ENCODE assay signal across 9 mouse cellular contexts in genomic region chr19:12591908-12592307, GRCm38 (mm10). TPM values are rescaled to one million over a fixed set of nuclear protein-coding genes. Genes with fewer than 3 reads are reported as not detected.
A peak's percentile ranks its signal among the peaks of the same experiment; 100 is the strongest.
DNase-seq lines count a peak whose midpoint lies in the region; ATAC-seq and TF ChIP-seq lines count a peak whose summit lies in the region.
"Had no signal": no experiment of that assay in that cellular context is flagged by ENCODE, and none has a peak within 500 bp of the region (broad histone marks: within the 10 kb centered on the region; RNA-seq: fewer than 3 reads in every experiment).

No protein-coding gene starts in this region.

- DNase-seq in adrenal gland, postnatal 10 days = peak; percentile 77
- DNase-seq in embryonic facial prominence, embryonic 10.5 days (ENCODE audit: low spot score) = peak; percentile 60
- DNase-seq in gonadal fat pad, adult 2 months (ENCODE audit: low read depth) = peak; percentile 51
- DNase-seq in kidney, postnatal 14 days = peak; percentile 82
- DNase-seq in liver, embryonic 11.5 days (ENCODE audit: low spot score) = no peak
- peak; percentile 56 for DNase-seq in neural tube, embryonic 11.5 days (ENCODE audit: low spot score)
- DNase-seq in thymus, adult 2 months = peak; percentile 79

- H3K4me3 ChIP-seq in E14TG2a.4 (replicated peaks; ENCODE audit: low read length) = no peak overlapping the region
- no peak overlapping the region for H3K4me3 ChIP-seq in embryonic facial prominence, embryonic 10.5 days
- H3K4me3 ChIP-seq in liver, embryonic 11.5 days (ENCODE audit: low read depth, low read length) = no peak overlapping the region
- no peak overlapping the region for H3K4me3 ChIP-seq in neural tube, embryonic 11.5 days (ENCODE audit: low read depth, low read length)
- H3K4me3 ChIP-seq in thymus, adult 2 months (ENCODE audit: control insufficient read depth, insufficient read depth, low read length) = no peak overlapping the region
- H3K4me3 ChIP-seq: liver, embryonic 15.5 days had no signal

- WGBS in embryonic facial prominence, embryonic 10.5 days = 18% methylated on average over 1 of the region's 1 CpGs
- 21% methylated on average over 1 of the region's 1 CpGs for WGBS in liver, embryonic 11.5 days
- WGBS in neural tube, embryonic 11.5 days = 0% methylated on average over 1 of the region's 1 CpGs
- 9% methylated on average over 1 of the region's 1 CpGs for WGBS in thymus, adult 2 months

- peaks cover 14% of the 10 kb centered on the region for H3K4me1 ChIP-seq in E14TG2a.4 (replicated peaks; ENCODE audit: low read depth, low read length)
- peaks cover 13% of the 10 kb centered on the region for H3K4me1 ChIP-seq in embryonic facial prominence, embryonic 10.5 days
- no peaks in the 10 kb centered on the region for H3K4me1 ChIP-seq in liver, embryonic 11.5 days (replicated peaks; ENCODE audit: control insufficient read depth, insufficient read depth, low read length)
- no peaks in the 10 kb centered on the region for H3K4me1 ChIP-seq in neural tube, embryonic 11.5 days (ENCODE audit: control insufficient read depth, insufficient read depth, low read length)
- peaks cover 13% of the 10 kb centered on the region for H3K4me1 ChIP-seq in thymus, adult 2 months (replicated peaks; ENCODE audit: control insufficient read depth, insufficient read depth, low read length)

- H3K4me2 ChIP-seq in liver, embryonic 11.5 days = no peak overlapping the region
- H3K4me2 ChIP-seq in neural tube, embryonic 11.5 days (ENCODE audit: low read depth) = no peak overlapping the region
- H3K4me2 ChIP-seq: liver, embryonic 15.5 days had no signal

- H3K36me3 ChIP-seq in E14TG2a.4 (ENCODE audit: insufficient read depth, low read length) = peaks cover 8% of the 10 kb centered on the region; the same call in 1 of the 2 replicates
- peaks cover 12% of the 10 kb centered on the region for H3K36me3 ChIP-seq in embryonic facial prominence, embryonic 10.5 days (replicated peaks)
- H3K36me3 ChIP-seq in liver, embryonic 11.5 days (ENCODE audit: control insufficient read depth, insufficient read depth, low read length) = no peaks in the 10 kb centered on the region
- H3K36me3 ChIP-seq in neural tube, embryonic 11.5 days (ENCODE audit: control insufficient read depth, insufficient read depth, low read length) = no peaks in the 10 kb centered on the region
- H3K36me3 ChIP-seq in thymus, adult 2 months (ENCODE audit: control insufficient read depth, insufficient read depth, low read length) = peaks cover 8% of the 10 kb centered on the region; the same call in 1 of the 2 replicates

- no peak overlapping the region for H3K27ac ChIP-seq in embryonic facial prominence, embryonic 10.5 days (replicated peaks)
- H3K27ac ChIP-seq in liver, embryonic 11.5 days (ENCODE audit: low read depth, low read length) = no peak overlapping the region
- no peak overlapping the region for H3K27ac ChIP-seq in neural tube, embryonic 11.5 days (ENCODE audit: low read depth, low read length)
- no peak overlapping the region for H3K27ac ChIP-seq in thymus, adult 2 months (ENCODE audit: control insufficient read depth, insufficient read depth, low read length)
- H3K27ac ChIP-seq: liver, embryonic 15.5 days had no signal

- H3K27me3 ChIP-seq in E14TG2a.4 (ENCODE audit: insufficient read depth, low read length) = peaks cover 23% of the 10 kb centered on the region
- peaks cover 6% of the 10 kb centered on the region for H3K27me3 ChIP-seq in embryonic facial prominence, embryonic 10.5 days (replicated peaks; ENCODE audit: low read depth, poor library complexity, severe bottlenecking)
- H3K27me3 ChIP-seq in liver, embryonic 11.5 days (replicated peaks; ENCODE audit: control insufficient read depth, insufficient read depth, low read length) = 0 out of 2 replicates have a peak, but pooled peaks cover 3% of the 10 kb centered on the region
- H3K27me3 ChIP-seq in neural tube, embryonic 11.5 days (ENCODE audit: control insufficient read depth, insufficient read depth, low read length) = no peaks in the 10 kb centered on the region
- no peaks in the 10 kb centered on the region for H3K27me3 ChIP-seq in thymus, adult 2 months (ENCODE audit: control insufficient read depth, insufficient read depth, low read length)

- peak; percentile 68 for TF ChIP-seq CTCF in E14TG2a.4 (conservative IDR thresholded peaks at IDR 0.05; ENCODE audit: low read length)
- no peak for TF ChIP-seq CTCF in thymus, adult 2 months (IDR thresholded peaks at IDR 0.05; ENCODE audit: borderline replicate concordance, control insufficient read depth, extremely low read depth, insufficient read depth, low read length, poor library complexity)

- H3K9me3 ChIP-seq in E14TG2a.4 (ENCODE audit: low read length) = no peaks in the 10 kb centered on the region
- H3K9me3 ChIP-seq in embryonic facial prominence, embryonic 10.5 days = 0 out of 2 replicates have a peak, but pooled peaks cover 5% of the 10 kb centered on the region
- no peaks in the 10 kb centered on the region for H3K9me3 ChIP-seq in liver, embryonic 11.5 days (ENCODE audit: control insufficient read depth, low read length)
- no peaks in the 10 kb centered on the region for H3K9me3 ChIP-seq in neural tube, embryonic 11.5 days (ENCODE audit: control insufficient read depth, low read length)
- H3K9me3 ChIP-seq: liver, embryonic 15.5 days had no signal

- H3K9ac ChIP-seq in liver, embryonic 11.5 days (ENCODE audit: low read depth, low read length) = no peak overlapping the region
- H3K9ac ChIP-seq in neural tube, embryonic 11.5 days (ENCODE audit: low read length) = no peak overlapping the region
- H3K9ac ChIP-seq: liver, embryonic 15.5 days had no signal

- ATAC-seq in liver, embryonic 11.5 days (replicated peaks; ENCODE audit: low FRiP score) = 0 out of 2 replicates have a peak, but pooled peaks have one; percentile 25
- ATAC-seq in neural tube, embryonic 11.5 days (ENCODE audit: insufficient read depth, low FRiP score, low TSS enrichment) = peak; percentile 62; the same call in 1 of the 2 replicates

- TF ChIP-seq POLR2A in thymus, adult 2 months (IDR thresholded peaks at IDR 0.05; ENCODE audit: control insufficient read depth, extremely low read depth, insufficient read depth, low read length, poor library complexity) = no peak

RNA-seq across cellular contexts. Expression of gene Gm4952, which starts 7.9 kb away (rescaled TPM):
- 10 to 100 TPM; 20.3 to 53.3 TPM for total RNA-seq in adrenal gland, postnatal 10 days (2021)
- polyA plus RNA-seq in embryonic facial prominence, embryonic 10.5 days (2016; fragmentation: Nextera tagmentation; extraction: Ambion mirVana) = not detected in 2 replicates
- 0.08 and 0.19 TPM in 2 replicates for polyA plus RNA-seq in gonadal fat pad, adult 2 months (2012; rRNA removed)
- polyA plus RNA-seq in liver, embryonic 11.5 days (2014; fragmentation: Nextera tagmentation; extraction: Ambion mirVana) = 0.23 and 0.78 TPM in 2 replicates
- polyA plus RNA-seq in neural tube, embryonic 11.5 days (2014; fragmentation: Nextera tagmentation; extraction: Ambion mirVana) = not detected in 2 replicates
- 0.13 and 0.22 TPM in 2 replicates for polyA plus RNA-seq in thymus, adult 2 months (2012; rRNA removed)

RNA-seq across cellular contexts. Expression of gene Glyat, which starts 41.2 kb away (rescaled TPM):
- 1 to 10 TPM; 4.0 to 6.2 TPM for total RNA-seq in adrenal gland, postnatal 10 days (2021)
- not detected in 2 replicates for polyA plus RNA-seq in embryonic facial prominence, embryonic 10.5 days (2016; fragmentation: Nextera tagmentation; extraction: Ambion mirVana)
- polyA plus RNA-seq in gonadal fat pad, adult 2 months (2012; rRNA removed) = 0.07 and 0.22 TPM in 2 replicates
- polyA plus RNA-seq in liver, embryonic 11.5 days (2014; fragmentation: Nextera tagmentation; extraction: Ambion mirVana) = not detected in 2 replicates
- not detected in 2 replicates for polyA plus RNA-seq in neural tube, embryonic 11.5 days (2014; fragmentation: Nextera tagmentation; extraction: Ambion mirVana)
- 0.11 TPM in 1 of 2 replicates, not detected in the other for polyA plus RNA-seq in thymus, adult 2 months (2012; rRNA removed)

RNA-seq across cellular contexts. Expression of gene Fam111a, which starts 46.4 kb away (rescaled TPM):
- total RNA-seq in adrenal gland, postnatal 10 days (2021) = 10 to 100 TPM; 11.9 to 14.8 TPM
- 19.3 and 21.4 TPM in 2 replicates for polyA plus RNA-seq in embryonic facial prominence, embryonic 10.5 days (2016; fragmentation: Nextera tagmentation; extraction: Ambion mirVana)
- 1.5 and 1.7 TPM in 2 replicates for polyA plus RNA-seq in gonadal fat pad, adult 2 months (2012; rRNA removed)
- polyA plus RNA-seq in liver, embryonic 11.5 days (2014; fragmentation: Nextera tagmentation; extraction: Ambion mirVana) = 44.8 and 47.7 TPM in 2 replicates
- polyA plus RNA-seq in neural tube, embryonic 11.5 days (2014; fragmentation: Nextera tagmentation; extraction: Ambion mirVana) = 22.5 and 24.5 TPM in 2 replicates
- 4.4 and 4.9 TPM in 2 replicates for polyA plus RNA-seq in thymus, adult 2 months (2012; rRNA removed)
